Mouse (Mus musculus) megakaryocyte, embryonic 14.5 days (primary cell): ENCODE data around the gene Mfsd2a. TPM values are rescaled to one million over a fixed set of nuclear protein-coding genes. Genes with fewer than 3 reads are reported as not detected.

Experiments used
- H3K27me3 ChIP-seq: replicated peaks from 2 replicates; pipeline ENCODE3; 2012; ENCODE audit warnings: inconsistent platforms
- H3K36me3 ChIP-seq: replicated peaks from 2 replicates; pipeline ENCODE3; 2012; ENCODE audit warnings: low read length, inconsistent platforms, mixed read lengths
- H3K4me1 ChIP-seq: 2 replicates; pipeline ENCODE4 v1.6.1; 2012; ENCODE audit warnings: inconsistent platforms
- H3K4me3 ChIP-seq: replicated peaks from 2 replicates; pipeline ENCODE3; 2012; ENCODE audit warnings: moderate library complexity, mild to moderate bottlenecking, inconsistent platforms
- H3K9me3 ChIP-seq: 2 replicates; pipeline ENCODE4 v1.6.1; 2012; ENCODE audit warnings: inconsistent platforms
- FLI1 ChIP-seq: IDR thresholded peaks from 2 replicates; pipeline ENCODE4 v1.6.1; 2012; ENCODE audit warnings: low read length, inconsistent platforms, mixed read lengths
- GATA1 ChIP-seq: IDR thresholded peaks from 3 replicates; pipeline ENCODE4 v1.6.1; 2012; ENCODE audit warnings: mixed read lengths, low read length, inconsistent platforms, borderline replicate concordance
- polyA plus RNA-seq: library from polyadenylated mRNA; stranded (reverse); fragments of >175 nt; gene quantifications from 2 replicates; pipeline ENCODE4 v1.2.3, GENCODE M21; 2012; ENCODE audit warnings: low replicate concordance; ENCODE audit not compliant: insufficient read depth

Gene Mfsd2a
- polyA plus RNA-seq = 0.12 and 14.4 TPM in 2 replicates

DNA sequence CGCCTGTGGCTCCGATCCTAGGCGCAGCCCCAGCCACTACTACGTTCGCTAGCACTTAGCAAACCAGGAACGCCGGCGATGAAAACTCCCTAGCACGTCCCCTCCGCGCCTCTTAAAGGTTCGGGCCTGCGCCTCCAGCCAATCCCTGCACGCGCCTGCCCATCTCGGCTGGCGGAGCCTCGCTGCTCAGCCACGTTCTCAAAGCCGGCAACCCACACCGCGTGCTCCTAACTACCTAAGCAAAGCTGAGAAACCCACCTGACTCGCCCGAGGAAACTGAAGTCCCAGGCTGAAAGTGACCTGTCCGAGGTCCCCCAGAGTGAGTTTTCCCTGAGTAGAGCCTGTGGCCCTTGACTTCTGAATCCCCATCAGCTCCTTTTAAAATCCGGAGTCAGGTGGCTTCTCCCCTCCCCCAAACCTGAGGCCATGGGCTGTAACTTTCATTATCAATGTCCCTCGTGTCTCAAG is at the start of gene Mfsd2a:
Gene Mfsd2a (minus strand): TSS at position 89 of the 468 bp plus-strand sequence.
- Histone ChIP-seq H3K4me1 (peaks cover 49% of the 10 kb centered on the region), H3K9me3 (no peaks in the 10 kb centered on the region), H3K27me3 (peaks cover 54% of the 10 kb centered on the region), H3K36me3 (peaks cover 12% of the 10 kb centered on the region), H3K4me3 (peak within 1 kb of the TSS; percentile 92)
- TF ChIP-seq GATA1 = no peak
- TF ChIP-seq FLI1 = no peak

DNA sequence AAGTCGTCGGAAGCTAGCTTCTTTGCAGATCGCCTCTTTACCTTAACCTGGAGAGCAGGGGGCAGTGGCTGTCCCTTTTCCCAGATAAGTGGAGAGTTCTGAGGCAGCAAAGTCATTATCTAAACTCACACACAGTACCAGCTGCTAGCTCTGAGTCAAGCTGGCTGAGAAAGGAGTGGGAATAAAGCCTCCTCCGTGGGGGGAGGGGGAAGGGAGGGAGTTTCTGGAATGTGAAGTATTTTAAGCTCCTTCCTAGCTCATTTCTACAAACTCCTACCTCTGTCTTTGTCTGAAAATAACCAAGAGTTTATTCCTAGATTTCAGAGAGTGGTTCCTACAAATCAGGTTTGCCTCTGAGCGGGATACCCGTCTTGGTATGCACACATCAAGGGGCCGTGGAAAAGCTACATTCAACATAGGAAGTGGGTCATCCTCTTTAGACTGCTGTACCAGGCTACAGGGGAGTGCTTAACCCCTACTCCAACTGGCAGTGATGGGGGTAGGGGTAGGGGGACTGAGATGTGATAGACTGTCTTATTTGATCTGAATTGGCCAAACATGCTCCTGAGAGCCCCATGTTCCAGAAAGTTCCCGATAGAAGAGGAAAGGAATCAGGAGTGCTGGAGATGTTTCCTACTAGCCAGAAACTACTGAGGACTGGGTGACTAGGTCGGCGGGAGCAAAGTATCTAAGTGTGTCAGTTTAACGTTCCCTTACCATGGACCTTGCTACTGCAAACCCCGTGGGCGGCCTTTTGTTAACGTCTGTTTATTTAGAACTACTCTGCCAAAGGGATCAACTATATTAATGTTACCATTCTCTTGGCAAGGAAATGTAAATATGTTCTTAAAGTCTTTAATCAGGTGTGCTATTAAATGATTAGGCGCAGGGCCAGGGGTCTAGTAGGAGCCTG is 44.3 kb upstream of the Mfsd2a start:
- peaks cover 8% of the 10 kb centered on the region for H3K4me1 ChIP-seq
- H3K27me3 ChIP-seq = peaks cover 66% of the 10 kb centered on the region
- H3K36me3 ChIP-seq = no peaks in the 10 kb centered on the region
- no peak overlapping the region for H3K4me3 ChIP-seq
- TF ChIP-seq GATA1 = no peak
- no peak for TF ChIP-seq FLI1
- peaks cover 5% of the 10 kb centered on the region for H3K9me3 ChIP-seq

DNA sequence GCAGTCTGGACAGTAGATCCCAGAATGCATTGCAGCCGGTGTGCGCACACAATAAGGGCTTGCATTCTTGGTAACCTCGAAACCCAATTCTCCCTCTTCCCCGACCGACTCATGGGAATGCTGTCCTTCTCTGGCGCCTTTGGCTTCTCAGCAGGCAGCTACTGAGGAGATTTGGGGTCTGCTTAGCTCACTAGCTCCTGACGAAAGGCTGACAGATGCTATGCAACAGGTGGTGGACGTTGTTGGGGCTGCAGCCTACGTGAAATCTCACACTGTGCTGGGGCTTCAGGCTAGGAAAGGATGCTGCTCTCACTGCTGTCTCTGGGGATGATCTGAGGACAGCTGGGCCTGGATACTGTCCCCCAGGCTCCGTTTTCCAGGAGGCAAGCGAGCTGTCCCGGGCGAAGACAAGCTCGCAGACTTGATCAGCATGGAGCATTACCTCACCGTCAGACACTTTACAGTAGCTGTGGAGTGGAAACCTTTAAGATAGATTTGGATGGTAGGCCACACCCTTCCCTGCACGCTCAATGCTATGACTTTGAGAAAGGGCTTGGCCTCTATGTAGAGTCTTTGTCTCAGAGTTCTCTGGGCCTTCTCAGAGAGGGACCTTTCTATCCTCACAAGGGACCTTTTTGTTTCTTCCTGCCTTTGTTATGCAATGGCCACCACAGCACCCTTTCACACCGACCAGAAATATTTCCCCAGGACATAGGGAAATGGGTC is 39.8 kb upstream of the Mfsd2a start:
- TF ChIP-seq FLI1 = no peak
- TF ChIP-seq GATA1 = no peak
- H3K4me1 ChIP-seq = peaks cover 22% of the 10 kb centered on the region
- no peaks in the 10 kb centered on the region for H3K36me3 ChIP-seq
- peaks cover 92% of the 10 kb centered on the region for H3K27me3 ChIP-seq
- no peaks in the 10 kb centered on the region for H3K9me3 ChIP-seq
- H3K4me3 ChIP-seq = no peak overlapping the region

DNA sequence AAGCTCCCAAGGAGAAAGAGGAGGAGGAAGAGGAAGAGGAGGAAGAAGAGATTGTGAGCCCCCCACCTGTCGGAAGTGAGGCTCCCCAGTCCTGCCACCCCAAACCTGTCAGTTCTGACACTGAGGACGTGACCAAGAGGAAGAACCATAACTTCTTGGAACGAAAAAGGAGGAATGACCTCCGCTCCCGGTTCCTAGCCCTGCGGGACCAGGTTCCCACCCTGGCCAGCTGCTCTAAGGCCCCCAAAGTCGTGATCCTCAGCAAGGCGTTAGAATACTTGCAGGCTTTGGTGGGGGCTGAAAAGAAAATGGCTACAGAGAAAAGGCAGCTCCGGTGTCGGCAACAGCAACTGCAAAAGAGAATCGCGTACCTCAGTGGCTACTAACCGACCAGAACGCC is 39.1 kb upstream of the Mfsd2a start:
- Histone ChIP-seq H3K4me3 (no peak overlapping the region), H3K27me3 (peaks cover 92% of the 10 kb centered on the region), H3K36me3 (no peaks in the 10 kb centered on the region), H3K9me3 (no peaks in the 10 kb centered on the region), H3K4me1 (peaks cover 24% of the 10 kb centered on the region)
- TF ChIP-seq FLI1 = no peak
- TF ChIP-seq GATA1 = no peak

DNA sequence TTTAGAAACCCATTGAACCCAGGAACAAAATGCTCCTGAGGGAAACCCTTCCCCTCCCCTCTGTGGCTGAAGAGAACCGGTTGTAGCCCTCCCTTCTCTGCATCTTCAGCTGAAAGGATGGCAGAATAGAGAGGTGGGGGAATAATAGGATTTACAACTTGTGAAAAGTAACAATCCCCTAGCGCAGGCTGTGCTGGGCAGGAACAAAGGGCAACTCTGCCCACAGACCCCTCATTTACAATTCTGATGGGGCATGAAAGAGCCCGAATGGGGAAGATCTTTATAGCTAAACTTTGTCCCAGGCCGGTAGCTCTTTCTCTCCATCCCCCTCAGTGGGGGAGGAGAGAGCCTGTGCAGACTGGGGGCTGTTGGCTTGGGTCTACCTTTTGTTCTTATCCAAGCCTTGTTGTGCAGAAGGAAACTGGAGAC is 38.3 kb upstream of the Mfsd2a start:
- H3K4me3 ChIP-seq = no peak overlapping the region
- peaks cover 23% of the 10 kb centered on the region for H3K4me1 ChIP-seq
- no peaks in the 10 kb centered on the region for H3K36me3 ChIP-seq
- no peak for TF ChIP-seq GATA1
- TF ChIP-seq FLI1 = no peak
- peaks cover 92% of the 10 kb centered on the region for H3K27me3 ChIP-seq
- no peaks in the 10 kb centered on the region for H3K9me3 ChIP-seq

DNA sequence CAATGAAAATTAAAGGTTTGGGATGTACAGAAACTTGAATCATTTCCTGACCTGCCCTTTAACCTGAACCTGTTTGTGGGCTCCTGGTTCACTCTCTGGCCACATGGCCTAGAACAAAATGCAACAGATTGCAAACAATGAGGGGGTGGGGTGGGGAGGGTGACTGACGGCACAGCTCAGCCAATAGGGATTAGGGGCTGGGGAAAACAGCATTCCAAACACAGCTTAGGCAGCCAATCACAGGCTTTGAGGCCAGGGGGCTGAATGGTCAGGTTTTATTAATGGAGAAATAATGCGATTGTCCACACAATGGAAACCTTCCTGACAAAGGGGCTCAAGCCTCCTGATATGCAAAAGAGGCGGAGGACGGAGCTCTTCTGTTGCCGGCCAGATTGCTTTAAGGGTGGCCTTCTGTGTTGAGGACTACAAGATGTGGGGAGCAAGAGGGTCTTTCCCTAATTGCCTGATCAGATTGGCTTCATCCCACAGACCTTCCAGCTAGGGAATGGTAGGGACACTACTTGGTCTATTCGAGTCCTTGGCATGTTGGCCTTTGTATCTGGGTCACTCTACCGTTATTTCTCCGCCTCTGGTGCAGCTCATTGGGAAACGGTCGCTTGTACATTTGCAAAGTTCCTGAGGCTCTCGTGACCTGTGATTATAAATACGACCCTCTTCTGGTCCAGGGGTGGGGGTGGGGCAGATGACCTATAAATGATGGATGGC is 37.7 kb upstream of the Mfsd2a start:
- no peaks in the 10 kb centered on the region for H3K36me3 ChIP-seq
- no peaks in the 10 kb centered on the region for H3K9me3 ChIP-seq
- no peak overlapping the region for H3K4me3 ChIP-seq
- H3K4me1 ChIP-seq = peaks cover 23% of the 10 kb centered on the region
- peaks cover 90% of the 10 kb centered on the region for H3K27me3 ChIP-seq
- TF ChIP-seq FLI1 = no peak
- TF ChIP-seq GATA1 = no peak

DNA sequence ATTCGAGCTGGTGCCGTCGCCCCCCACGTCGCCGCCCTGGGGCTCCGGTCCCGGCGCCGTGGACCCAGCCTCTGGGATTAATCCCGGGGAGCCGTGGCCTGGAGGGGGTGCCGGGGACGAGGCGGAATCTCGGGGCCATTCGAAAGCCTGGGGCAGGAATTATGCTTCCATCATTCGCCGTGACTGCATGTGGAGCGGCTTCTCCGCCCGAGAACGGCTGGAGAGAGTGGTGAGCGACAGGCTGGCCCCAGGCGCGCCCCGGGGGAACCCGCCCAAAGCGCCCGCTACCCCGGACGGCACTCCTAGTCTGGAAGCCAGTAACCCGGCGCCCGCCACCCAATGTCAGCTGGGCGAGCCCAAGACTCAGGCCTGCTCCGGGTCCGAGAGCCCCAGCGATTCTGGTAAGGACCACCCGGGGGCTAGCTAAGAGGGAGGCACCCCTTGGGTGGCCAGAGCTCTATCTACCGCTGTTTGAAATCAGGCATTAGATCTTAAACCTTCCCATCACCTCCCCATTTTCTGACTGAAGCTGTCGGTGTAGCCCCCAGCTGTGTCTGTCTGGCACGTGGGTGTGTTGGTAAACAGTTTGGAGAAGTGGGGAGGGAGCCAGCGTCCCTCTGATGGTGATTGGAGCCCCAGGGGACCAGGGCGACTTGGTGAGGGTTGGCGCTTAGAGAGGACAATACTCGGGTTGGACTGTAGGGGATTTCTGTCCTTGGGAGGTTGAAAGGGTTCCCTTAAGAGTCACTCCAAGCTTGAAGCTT is 35.8 kb upstream of the Mfsd2a start:
- peaks cover 23% of the 10 kb centered on the region for H3K4me1 ChIP-seq
- peaks cover 82% of the 10 kb centered on the region for H3K27me3 ChIP-seq
- peak overlapping the region; percentile 91 for H3K4me3 ChIP-seq
- no peaks in the 10 kb centered on the region for H3K9me3 ChIP-seq
- TF ChIP-seq FLI1 (no peak), GATA1 (no peak)
- no peaks in the 10 kb centered on the region for H3K36me3 ChIP-seq

DNA sequence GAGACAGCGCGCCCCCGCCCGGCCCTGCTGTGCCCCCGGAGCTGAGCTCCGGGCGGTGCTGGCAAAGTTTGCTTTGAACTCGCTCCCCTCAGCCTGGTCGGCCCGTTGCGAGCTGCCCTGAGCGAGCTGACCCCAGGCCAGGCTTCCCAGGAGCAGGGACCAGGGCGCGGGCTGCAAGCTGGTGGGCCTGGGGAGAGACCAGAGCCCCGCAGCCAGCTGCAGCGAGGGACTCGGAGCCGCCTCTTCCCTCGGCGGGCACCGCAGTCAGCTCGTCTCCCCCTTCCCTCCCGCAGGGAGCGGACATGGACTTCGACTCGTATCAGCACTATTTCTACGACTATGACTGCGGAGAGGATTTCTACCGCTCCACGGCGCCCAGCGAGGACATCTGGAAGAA is 35.2 kb upstream of the Mfsd2a start:
- TF ChIP-seq FLI1 (no peak), GATA1 (no peak)
- H3K4me1 ChIP-seq = peaks cover 23% of the 10 kb centered on the region
- H3K36me3 ChIP-seq = no peaks in the 10 kb centered on the region
- no peaks in the 10 kb centered on the region for H3K9me3 ChIP-seq
- peaks cover 76% of the 10 kb centered on the region for H3K27me3 ChIP-seq
- H3K4me3 ChIP-seq = peak overlapping the region; percentile 91
